14 mouse cellular contexts compared by ENCODE assay signal in genomic region chr8:91551166-91551765, GRCm38 (mm10).
DNase-seq lines count a peak whose midpoint lies in the region; ATAC-seq and TF ChIP-seq lines count a peak whose summit lies in the region.
"Had no signal": no experiment of that assay in that cellular context is flagged by ENCODE, and none has a peak within 500 bp of the region (broad histone marks: within the 10 kb centered on the region; RNA-seq: fewer than 3 reads in every experiment).

No protein-coding gene starts in this region.

- H3K9me3 ChIP-seq in midbrain, embryonic 13.5 days, result no peaks in the 10 kb centered on the region
- no peaks in the 10 kb centered on the region for H3K9me3 ChIP-seq in midbrain, embryonic 16.5 days (replicated peaks; ENCODE audit: control insufficient read depth, low read length, poor library complexity, severe bottlenecking)
- no peaks in the 10 kb centered on the region for H3K9me3 ChIP-seq in midbrain, postnatal 0 days (ENCODE audit: low read length)
- H3K9me3 ChIP-seq: limb, embryonic 12.5 days had no signal

- 76% methylated on average over 9 of the region's 9 CpGs for WGBS in midbrain, embryonic 13.5 days
- 71% methylated on average over 9 of the region's 9 CpGs for WGBS in midbrain, embryonic 16.5 days
- 61% methylated on average over 9 of the region's 9 CpGs for WGBS in midbrain, postnatal 0 days

- peak overlapping the region; percentile 89 for H3K27ac ChIP-seq in gastrocnemius, adult 2 months
- H3K27ac ChIP-seq in midbrain, embryonic 13.5 days, result no peak overlapping the region
- no peak overlapping the region for H3K27ac ChIP-seq in midbrain, embryonic 16.5 days (ENCODE audit: low read length)
- H3K27ac ChIP-seq in midbrain, postnatal 0 days (ENCODE audit: low read depth, low read length), result peak overlapping the region; percentile 18; the same call in 1 of the 2 replicates
- H3K27ac ChIP-seq: limb, embryonic 12.5 days had no signal

- H3K9ac ChIP-seq in midbrain, embryonic 13.5 days (replicated peaks), result 0 out of 2 replicates have a peak overlapping the region, but pooled peaks have one; percentile 2
- no peak overlapping the region for H3K9ac ChIP-seq in midbrain, embryonic 16.5 days (ENCODE audit: low read depth, low read length)
- H3K9ac ChIP-seq in midbrain, postnatal 0 days (replicated peaks; ENCODE audit: low read length, poor library complexity, severe bottlenecking), result no peak overlapping the region
- H3K9ac ChIP-seq: limb, embryonic 12.5 days had no signal

- ATAC-seq in midbrain, embryonic 13.5 days, result no peak
- ATAC-seq in midbrain, embryonic 16.5 days, result no peak
- ATAC-seq in midbrain, postnatal 0 days (ENCODE audit: low FRiP score), result no peak
- ATAC-seq: CD4-positive, CD25-positive, alpha-beta regulatory T cell, adult 4 months; Patski had no signal

- H3K4me1 ChIP-seq in midbrain, embryonic 13.5 days (replicated peaks), result peaks cover 42% of the 10 kb centered on the region
- H3K4me1 ChIP-seq in midbrain, embryonic 16.5 days (ENCODE audit: control insufficient read depth, insufficient read depth, low read length), result peaks cover 28% of the 10 kb centered on the region
- 0 out of 2 replicates have a peak, but pooled peaks cover 5% of the 10 kb centered on the region for H3K4me1 ChIP-seq in midbrain, postnatal 0 days (ENCODE audit: insufficient read depth, low read length)

- intact Hi-C loops in gastrocnemius, adult 2 months (cut with DNase I), result loop anchor here (5.0 kb wide), 2 partner anchors 76 to 174 kb away; no protein-coding TSS in a partner anchor

- peaks cover 3% of the 10 kb centered on the region; the same call in 1 of the 2 replicates for H3K27me3 ChIP-seq in midbrain, embryonic 13.5 days
- no peaks in the 10 kb centered on the region for H3K27me3 ChIP-seq in midbrain, embryonic 16.5 days (ENCODE audit: control insufficient read depth, insufficient read depth, low read depth, low read length)
- no peaks in the 10 kb centered on the region for H3K27me3 ChIP-seq in midbrain, postnatal 0 days (ENCODE audit: insufficient read depth, low read length)
- H3K27me3 ChIP-seq: Patski had no signal

- no peaks in the 10 kb centered on the region for H3K36me3 ChIP-seq in midbrain, embryonic 13.5 days
- H3K36me3 ChIP-seq in midbrain, embryonic 16.5 days (ENCODE audit: control insufficient read depth, insufficient read depth, low read length), result no peaks in the 10 kb centered on the region
- H3K36me3 ChIP-seq in midbrain, postnatal 0 days (ENCODE audit: insufficient read depth, low read length), result no peaks in the 10 kb centered on the region
- H3K36me3 ChIP-seq: limb, embryonic 12.5 days had no signal

- peak; percentile 63 for DNase-seq in gastrocnemius, adult 2 months
- no peak for DNase-seq in gastrocnemius, postnatal 4 days (ENCODE audit: low spot score in 2 of 2)
- peak; percentile 54 for DNase-seq in cerebellum, adult 9-10 months
- DNase-seq in midbrain, postnatal 0 days (ENCODE audit: low spot score), result peak; percentile 50
- no peak for DNase-seq in frontal cortex, postnatal 14 days (ENCODE audit: low spot score in 2 of 2)
- DNase-seq in lung, postnatal 14 days, result no peak
- DNase-seq: adrenal gland, postnatal 10 days; kidney, adult 11 months; thymus, adult 2 months had no signal

- no peak for TF ChIP-seq CTCF in gastrocnemius, adult 2 months (IDR thresholded peaks at IDR 0.05)
- no peak for TF ChIP-seq CTCF in midbrain, postnatal 0 days (IDR thresholded peaks at IDR 0.05)

- peak overlapping the region; percentile 51 for H3K4me3 ChIP-seq in gastrocnemius, adult 2 months
- H3K4me3 ChIP-seq in midbrain, embryonic 13.5 days (replicated peaks), result no peak overlapping the region
- H3K4me3 ChIP-seq in midbrain, embryonic 16.5 days (ENCODE audit: low read depth, low read length), result no peak overlapping the region
- H3K4me3 ChIP-seq in midbrain, postnatal 0 days (ENCODE audit: low read depth, low read length), result no peak overlapping the region
- H3K4me3 ChIP-seq: limb, embryonic 12.5 days had no signal

- no peak overlapping the region for H3K4me2 ChIP-seq in midbrain, embryonic 13.5 days (replicated peaks)
- H3K4me2 ChIP-seq in midbrain, embryonic 16.5 days (ENCODE audit: low read length), result no peak overlapping the region
- no peak overlapping the region for H3K4me2 ChIP-seq in midbrain, postnatal 0 days (ENCODE audit: low read depth, low read length, poor library complexity, severe bottlenecking)
- H3K4me2 ChIP-seq: limb, embryonic 12.5 days had no signal

Comparison
In these comparisons a context has a peak if more than half of its experiments do, and no peak if none do; other contexts are left out.
1. DNase-seq: peak in gastrocnemius, adult 2 months (single experiment), cerebellum, adult 9-10 months (single experiment) and midbrain, postnatal 0 days (single experiment); none in gastrocnemius, postnatal 4 days (0 of 2), frontal cortex, postnatal 14 days (0 of 2) and lung, postnatal 14 days (single experiment).
2. H3K27ac ChIP-seq: peak in gastrocnemius, adult 2 months (single experiment) and midbrain, postnatal 0 days (single experiment); none in midbrain, embryonic 13.5 days (single experiment) and midbrain, embryonic 16.5 days (single experiment).